Mouse (Mus musculus) CH12.LX (cell line): ENCODE data around the gene Lim2. TPM values are rescaled to one million over a fixed set of nuclear protein-coding genes. Genes with fewer than 3 reads are reported as not detected.

Source experiments
- DNase-seq: peaks from one replicate; pipeline ENCODE4 v3.0.0-alpha.2; 2013; ENCODE audit errors: extremely low read depth
- H3K27ac ChIP-seq: 2 replicates; pipeline ENCODE4 v1.5.1; 2012; ENCODE audit warnings: low read depth, mild to moderate bottlenecking, control low read depth, moderate library complexity; ENCODE audit not compliant: insufficient read depth
- H3K27me3 ChIP-seq: replicated peaks from 2 replicates; pipeline ENCODE3; 2012; ENCODE audit warnings: inconsistent platforms
- H3K36me3 ChIP-seq, 2 experiments: replicated peaks in 1 of 2; 2 replicates each; pipeline versions ENCODE3 to v1.6.1; 2012; ENCODE audit warnings: inconsistent platforms in 1 of 2, low read length in 1 of 2, mild to moderate bottlenecking in 1 of 2, mixed read lengths in 1 of 2, moderate library complexity in 1 of 2; ENCODE audit not compliant: control insufficient read depth in 1 of 2, insufficient read depth in 1 of 2
- H3K4me1 ChIP-seq, 2 experiments: 2 replicates each; pipeline ENCODE4 v1.6.1; 2012; ENCODE audit warnings: inconsistent platforms in 1 of 2, moderate library complexity in 1 of 2; ENCODE audit not compliant: insufficient read depth in 2 of 2, control insufficient read depth in 1 of 2
- H3K4me2 ChIP-seq: 2 replicates; pipeline ENCODE4 v1.6.1; 2012; ENCODE audit warnings: low read depth, mild to moderate bottlenecking, control low read depth; ENCODE audit not compliant: poor library complexity, insufficient read depth, severe bottlenecking
- H3K4me3 ChIP-seq, 3 experiments: fragments of 150-350 bp in 1 of 3; sonication (generic) in 1 of 3; replicated peaks in 1 of 3; 2 replicates each; pipeline versions ENCODE3 to v1.5.1; 2011 to 2012; ENCODE audit warnings: low read depth in 2 of 3, low read length in 2 of 3, mild to moderate bottlenecking in 2 of 3, moderate library complexity in 2 of 3, control low read depth in 1 of 3, improper control_type of control experiment in 1 of 3, inconsistent platforms in 1 of 3, mixed read lengths in 1 of 3; ENCODE audit not compliant: poor library complexity in 1 of 3
- H3K79me2 ChIP-seq: replicated peaks from 2 replicates; pipeline ENCODE4 v1.6.1; 2012; ENCODE audit warnings: mild to moderate bottlenecking, moderate library complexity; ENCODE audit not compliant: control insufficient read depth, poor library complexity, insufficient read depth, severe bottlenecking; ENCODE audit errors: extremely low read depth
- H3K9ac ChIP-seq: 2 replicates; pipeline ENCODE4 v1.6.1; 2012; ENCODE audit warnings: low read depth, mild to moderate bottlenecking, control low read depth, moderate library complexity; ENCODE audit not compliant: insufficient read depth
- H3K9me3 ChIP-seq: replicated peaks from 2 replicates; pipeline ENCODE3; 2012; ENCODE audit warnings: low read length, inconsistent platforms, mixed read lengths
- CHD2 ChIP-seq: IDR thresholded peaks from 2 replicates; pipeline ENCODE4 v1.6.1; 2011; ENCODE audit warnings: low read length, improper control_type of control experiment
- CTCF ChIP-seq, 2 experiments: IDR thresholded peaks in 1 of 2; conservative IDR thresholded peaks in 1 of 2; 2 replicates each; pipeline ENCODE4 v1.5.1; 2011 to 2012; ENCODE audit warnings: low read depth in 2 of 2, low read length in 2 of 2, improper control_type of control experiment in 1 of 2, inconsistent platforms in 1 of 2, mild to moderate bottlenecking in 1 of 2, moderate library complexity in 1 of 2
- E2F4 ChIP-seq: IDR thresholded peaks from 2 replicates; pipeline ENCODE4 v1.6.1; 2011; ENCODE audit warnings: low read depth, low read length, improper control_type of control experiment; ENCODE audit not compliant: insufficient replicate concordance
- ETS1 ChIP-seq: conservative IDR thresholded peaks from 2 replicates; pipeline ENCODE4 v1.6.1; 2012; ENCODE audit warnings: low read depth, mild to moderate bottlenecking, inconsistent platforms, low read length, improper control_type of control experiment, moderate library complexity
- GABPA ChIP-seq: IDR thresholded peaks from 2 replicates; pipeline ENCODE4 v1.6.1; 2012; ENCODE audit warnings: low read depth, low read length, improper control_type of control experiment, inconsistent platforms; ENCODE audit not compliant: insufficient replicate concordance
- JUN ChIP-seq: IDR thresholded peaks from 2 replicates; pipeline ENCODE4 v1.6.1; 2011; ENCODE audit warnings: low read depth, mild to moderate bottlenecking, low read length, improper control_type of control experiment, moderate library complexity; ENCODE audit not compliant: insufficient read depth
- JUND ChIP-seq: conservative IDR thresholded peaks from 2 replicates; pipeline ENCODE4 v1.6.1; 2011; ENCODE audit warnings: low read depth, low read length, improper control_type of control experiment
- MAFK ChIP-seq: IDR thresholded peaks from 2 replicates; pipeline ENCODE4 v1.6.1; 2011; ENCODE audit warnings: low read length, improper control_type of control experiment; ENCODE audit not compliant: insufficient replicate concordance
- MAX ChIP-seq: IDR thresholded peaks from 2 replicates; pipeline ENCODE4 v1.6.1; 2011; ENCODE audit warnings: low read length, improper control_type of control experiment
- MEF2A ChIP-seq: IDR thresholded peaks from 2 replicates; pipeline ENCODE4 v1.6.1; 2014; ENCODE audit warnings: low read depth, mild to moderate bottlenecking, inconsistent platforms, low read length, improper control_type of control experiment, borderline replicate concordance
- MYC ChIP-seq: IDR thresholded peaks from 2 replicates; pipeline ENCODE4 v1.6.1; 2011; ENCODE audit warnings: low read depth, mild to moderate bottlenecking, improper control_type of control experiment, low read length
- NELFE ChIP-seq: IDR thresholded peaks from 2 replicates; pipeline ENCODE4 v1.6.1; 2011; ENCODE audit warnings: low read depth, low read length, improper control_type of control experiment
- NRF1 ChIP-seq: IDR thresholded peaks from 2 replicates; pipeline ENCODE4 v1.6.1; 2014; ENCODE audit warnings: low read depth, mild to moderate bottlenecking, inconsistent platforms, low read length, improper control_type of control experiment, moderate library complexity
- RAD21 ChIP-seq: IDR thresholded peaks from 2 replicates; pipeline ENCODE4 v1.6.1; 2011; ENCODE audit warnings: low read depth, mild to moderate bottlenecking, low read length, improper control_type of control experiment, moderate library complexity
- SIN3A ChIP-seq: IDR thresholded peaks from 2 replicates; pipeline ENCODE4 v1.6.1; 2012; ENCODE audit warnings: low read length, improper control_type of control experiment, inconsistent platforms
- USF1 ChIP-seq: IDR thresholded peaks from 2 replicates; pipeline ENCODE4 v1.6.1; 2014; ENCODE audit warnings: low read depth, mild to moderate bottlenecking, inconsistent platforms, low read length, improper control_type of control experiment
- ZC3H11A ChIP-seq: IDR thresholded peaks from 2 replicates; pipeline ENCODE4 v1.6.1; 2012; ENCODE audit warnings: low read depth, mild to moderate bottlenecking, inconsistent platforms, low read length, improper control_type of control experiment
- ZKSCAN1 ChIP-seq: IDR thresholded peaks from 2 replicates; pipeline ENCODE4 v1.6.1; 2012; ENCODE audit warnings: low read depth, inconsistent platforms, low read length, improper control_type of control experiment, borderline replicate concordance
- dilution Hi-C: fragments of 300-500 bp; cut with MboI; formaldehyde crosslinking; loops from 2 replicates; pipeline ENCODE4 v1.14.3; 2020; ENCODE audit warnings: low sequenced_read_pairs; ENCODE audit not compliant: extremely low pct_unique_long_range_greater_than_20kb, extremely low pct_ligation_motif_present
- in situ Hi-C: fragments of 300-500 bp; cut with MboI; formaldehyde crosslinking; loops from 3 replicates; pipeline ENCODE4 v1.14.3; 2019; ENCODE audit warnings: low sequenced_read_pairs, low pct_ligation_motif_present, low pct_unique_long_range_greater_than_20kb, mixed read lengths
- polyA plus RNA-seq: library from polyadenylated mRNA; unstranded; fragments of >175 nt; gene quantifications from 2 replicates; pipeline ENCODE4 v1.2.1, GENCODE M21; 2012; ENCODE audit warnings: low read depth; ENCODE audit not compliant: insufficient read length
- total RNA-seq, 2 experiments: library from RNA; depleted of rRNA; stranded (reverse); fragments of 300-350 nt in 1 of 2; fragments of >200 nt in 1 of 2; gene quantifications; 2 replicates each; pipeline ENCODE4 v1.2.3; 2012 to 2014

The Lim2 gene
- total and polyA plus RNA-seq, 3 experiments = 0.10 TPM; not detected in 2

DNA sequence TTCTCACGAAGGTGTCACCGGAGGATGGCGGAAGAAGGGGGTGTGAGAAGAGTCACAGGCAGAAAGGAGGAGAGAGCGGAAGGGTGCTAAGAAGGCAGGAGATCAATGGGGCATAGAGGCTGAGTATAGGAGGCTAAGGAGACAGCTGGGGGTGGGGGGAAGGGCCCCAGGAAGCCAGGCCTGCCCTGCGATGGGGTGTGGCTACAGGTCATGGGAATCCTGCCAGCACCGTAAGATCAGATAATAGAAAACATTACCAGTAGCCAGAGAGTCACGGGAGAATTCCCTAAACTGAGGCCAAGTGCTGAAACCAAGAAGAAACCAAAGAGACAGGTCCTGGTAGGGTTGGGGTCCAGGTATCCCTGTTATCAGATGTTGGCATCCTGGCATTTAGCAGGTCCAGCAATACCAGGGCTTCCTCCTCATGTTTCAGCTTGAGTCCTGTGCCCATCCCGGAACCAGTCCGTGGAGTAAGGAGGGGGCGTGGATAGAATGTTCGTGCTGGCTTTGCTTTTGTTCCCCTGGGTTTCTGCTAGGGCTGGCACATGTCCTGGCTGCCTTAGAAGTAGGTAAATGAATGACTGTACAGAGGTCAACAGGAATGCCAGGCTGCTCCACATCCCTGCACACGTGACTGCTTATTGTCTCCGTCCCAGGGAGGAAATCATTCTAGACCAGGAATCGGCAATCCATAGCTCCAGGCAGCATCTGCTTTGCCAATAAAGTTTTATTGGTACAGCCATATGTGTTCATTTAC is 26.3 kb downstream of the Lim2 start:
- Histone ChIP-seq H3K27ac (no peak overlapping the region), H3K9ac (no peak overlapping the region), H3K4me3 (no peak overlapping the region), H3K27me3 (no peaks in the 10 kb centered on the region), H3K36me3 (peaks cover 50 to 81% of the 10 kb centered on the region in 2 experiments), H3K4me1 (peaks cover 4 to 22% of the 10 kb centered on the region in 2 experiments; a peak in 3 of 4 replicates), H3K79me2 (no peaks in the 10 kb centered on the region), H3K9me3 (no peaks in the 10 kb centered on the region), H3K4me2 (no peak overlapping the region)
- no peak for TF ChIP-seq CHD2
- TF ChIP-seq ETS1 = no peak
- no peak for TF ChIP-seq CTCF (conservative IDR thresholded peaks at IDR 0.05 in 1 of 2, IDR thresholded peaks at IDR 0.05 in 1 of 2; ENCODE audit: low read depth in 2 of 2, low read length in 2 of 2)
- TF ChIP-seq MEF2A = no peak
- TF ChIP-seq MYC = no peak
- TF ChIP-seq NELFE = no peak
- TF ChIP-seq JUND = no peak
- TF ChIP-seq MAFK = no peak
- TF ChIP-seq MAX = no peak
- no peak for TF ChIP-seq USF1
- TF ChIP-seq NRF1 = no peak
- TF ChIP-seq RAD21 = no peak
- in situ Hi-C loops (no loop called here), dilution Hi-C loops (no loop called here)
- no peak for DNase-seq

DNA sequence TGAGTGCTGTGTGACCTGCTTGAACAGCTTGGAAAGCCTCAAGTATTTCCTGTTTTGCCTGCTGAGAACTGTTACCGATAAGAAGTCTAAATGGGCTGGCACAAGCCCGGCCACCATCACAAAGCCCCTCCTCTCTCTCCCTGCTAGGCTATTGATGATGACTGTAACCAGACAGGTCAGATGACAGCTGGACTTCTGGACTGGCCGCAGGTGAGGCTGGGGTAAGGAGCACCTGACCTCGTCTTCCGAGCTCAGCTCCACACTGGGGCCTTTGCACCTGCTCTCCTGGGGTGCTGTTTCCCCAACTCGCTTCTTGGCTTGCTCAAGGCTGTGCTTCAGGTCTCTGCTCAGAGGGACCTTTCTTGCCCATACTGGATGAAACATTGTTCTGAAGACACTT is 26.9 kb downstream of the Lim2 start:
- no peak overlapping the region for H3K9ac ChIP-seq
- no peak for TF ChIP-seq MAFK
- no peak for TF ChIP-seq E2F4
- no peak for TF ChIP-seq NELFE
- no peak for TF ChIP-seq SIN3A
- no peak for TF ChIP-seq USF1
- no peak for TF ChIP-seq JUN
- TF ChIP-seq GABPA = no peak
- no peak for TF ChIP-seq ZC3H11A
- TF ChIP-seq MYC = no peak
- TF ChIP-seq ZKSCAN1 = no peak
- TF ChIP-seq, all 38 proteins: peak for 0
- in situ Hi-C loops = no loop called here
- H3K4me2 ChIP-seq = no peak overlapping the region
- H3K4me1 ChIP-seq = peaks cover 3 to 16% of the 10 kb centered on the region in 2 experiments; a peak in 3 of 4 replicates
- no peak overlapping the region for H3K27ac ChIP-seq
- DNase-seq = no peak
- no peaks in the 10 kb centered on the region for H3K27me3 ChIP-seq
- dilution Hi-C loops = no loop called here
- H3K9me3 ChIP-seq = no peaks in the 10 kb centered on the region
- H3K79me2 ChIP-seq = no peaks in the 10 kb centered on the region
- H3K4me3 ChIP-seq = no peak overlapping the region
- peaks cover 50 to 79% of the 10 kb centered on the region in 2 experiments for H3K36me3 ChIP-seq
